Mouse (Mus musculus): ENCODE measurements around the gene Tlx3.

DNA sequence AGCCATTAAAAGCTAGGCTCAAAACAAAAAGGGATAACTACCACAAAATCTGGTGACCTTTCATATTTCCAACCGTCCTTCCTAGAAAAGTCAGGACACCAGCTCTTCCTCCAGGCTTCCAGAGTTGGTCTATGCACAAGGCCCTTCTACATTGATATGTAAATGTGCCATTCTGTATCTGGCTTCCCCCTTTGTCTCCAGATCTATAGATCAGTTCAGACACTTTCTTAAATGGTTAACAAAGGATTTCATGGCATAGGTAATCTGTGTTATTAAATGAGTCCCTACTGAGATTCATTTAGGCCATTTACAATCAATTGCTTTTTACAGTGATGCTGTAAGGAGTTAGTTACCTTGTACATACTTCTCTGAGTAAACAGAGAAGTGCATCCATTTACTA, 23.6 kb downstream of the Tlx3 start:
- TF ChIP-seq GATA1 (IDR thresholded peaks at IDR 0.05; ENCODE audit: low read length) (no peak), TAL1 (IDR thresholded peaks at IDR 0.05; ENCODE audit: low read length) (no peak)

Data from erythroblast, embryonic 14.5 days (primary cell).